Mouse (Mus musculus): ENCODE measurements around the gene Eef2k. TPM values are rescaled to one million over a fixed set of nuclear protein-coding genes. Genes with fewer than 3 reads are reported as not detected.

Gene Eef2k
- polyA plus RNA-seq (2015; fragmentation: Nextera tagmentation; extraction: Ambion mirVana) = 19.2 and 22.0 TPM in 2 replicates

- peak within 1 kb of the TSS; percentile 98 for H3K27ac ChIP-seq
- no peaks in the 10 kb centered on the region for H3K9me3 ChIP-seq (replicated peaks)
- H3K36me3 ChIP-seq (ENCODE audit: poor library complexity, severe bottlenecking) = peaks cover 3% of the 10 kb centered on the region; the same call in 1 of the 2 replicates
- H3K4me3 ChIP-seq = peak within 1 kb of the TSS; percentile 73
- H3K9ac ChIP-seq = peak within 1 kb of the TSS; percentile 86
- 4% methylated on average over 34 of the region's 35 CpGs for WGBS
- peak within 1 kb of the TSS; percentile 76 for H3K4me2 ChIP-seq
- peaks cover 5% of the 10 kb centered on the region; the same call in 1 of the 2 replicates for H3K27me3 ChIP-seq
- peaks cover 20% of the 10 kb centered on the region for H3K4me1 ChIP-seq
- ATAC-seq = peak; percentile 91
Measured at GRCm38 (mm10) chr7:120842345-120843036, at the start of gene Eef2k. TSS of gene Eef2k (plus strand) at chr7:120842831.

- no peaks in the 10 kb centered on the region for H3K36me3 ChIP-seq (ENCODE audit: poor library complexity, severe bottlenecking)
- no peak overlapping the region for H3K4me3 ChIP-seq
- H3K9ac ChIP-seq = no peak overlapping the region
- H3K27ac ChIP-seq = no peak overlapping the region
- H3K9me3 ChIP-seq (replicated peaks) = no peaks in the 10 kb centered on the region
- no peaks in the 10 kb centered on the region for H3K27me3 ChIP-seq
- no peak for ATAC-seq
- no peaks in the 10 kb centered on the region for H3K4me1 ChIP-seq
- 84% methylated on average over 4 of the region's 4 CpGs for WGBS
- H3K4me2 ChIP-seq = no peak overlapping the region
Measured at GRCm38 (mm10) chr7:120795544-120795943, 47.1 kb upstream of the Eef2k start.

- WGBS = 78% methylated on average over 3 of the region's 3 CpGs
- no peak for ATAC-seq
Measured at GRCm38 (mm10) chr7:120796369-120796768, 46.3 kb upstream of the Eef2k start.

GRCm38 (mm10) chr7:120803268-120803667 is 39.4 kb upstream of the Eef2k start:
- Histone ChIP-seq H3K9ac (no peak overlapping the region), H3K9me3 (replicated peaks) (no peaks in the 10 kb centered on the region), H3K4me2 (no peak overlapping the region), H3K36me3 (ENCODE audit: poor library complexity, severe bottlenecking) (no peaks in the 10 kb centered on the region), H3K27ac (no peak overlapping the region), H3K4me3 (no peak overlapping the region), H3K27me3 (no peaks in the 10 kb centered on the region), H3K4me1 (no peaks in the 10 kb centered on the region)
- no peak for ATAC-seq
- 94% methylated on average over 2 of the region's 2 CpGs for WGBS

More at GRCm38 (mm10) chr7:120796369-120796768, 46.3 kb upstream of the Eef2k start:
- H3K4me1 ChIP-seq = no peaks in the 10 kb centered on the region
- no peaks in the 10 kb centered on the region for H3K9me3 ChIP-seq (replicated peaks)
- no peaks in the 10 kb centered on the region for H3K36me3 ChIP-seq (ENCODE audit: poor library complexity, severe bottlenecking)
- H3K4me2 ChIP-seq = no peak overlapping the region
- H3K9ac ChIP-seq = no peak overlapping the region
- no peak overlapping the region for H3K27ac ChIP-seq
- no peaks in the 10 kb centered on the region for H3K27me3 ChIP-seq
- no peak overlapping the region for H3K4me3 ChIP-seq

- Histone ChIP-seq H3K4me1 (peaks cover 4% of the 10 kb centered on the region; the same call in 1 of the 2 replicates), H3K4me3 (peak overlapping the region; percentile 31), H3K27ac (no peak overlapping the region), H3K27me3 (peaks cover 11% of the 10 kb centered on the region; the same call in 1 of the 2 replicates), H3K36me3 (ENCODE audit: poor library complexity, severe bottlenecking) (no peaks in the 10 kb centered on the region), H3K9me3 (replicated peaks) (no peaks in the 10 kb centered on the region), H3K4me2 (peak overlapping the region; percentile 61), H3K9ac (0 out of 2 replicates have a peak overlapping the region, but pooled peaks have one; percentile 27)
- ATAC-seq = no peak
- WGBS = 3% methylated on average over 27 of the region's 27 CpGs
Measured at GRCm38 (mm10) chr7:120809705-120810104, 32.9 kb upstream of the Eef2k start.

GRCm38 (mm10) chr7:120811834-120812415 is 30.7 kb upstream of the Eef2k start, which contains the start of gene Gm5737:
TSS of gene Gm5737 (plus strand) at chr7:120812365.
- H3K4me3 ChIP-seq = no peak within 1 kb of the TSS
- no peak for ATAC-seq
- peaks cover 11% of the 10 kb centered on the region; the same call in 1 of the 2 replicates for H3K27me3 ChIP-seq
- no peak within 1 kb of the TSS for H3K9ac ChIP-seq
- WGBS = 83% methylated on average over 6 of the region's 6 CpGs
- peaks cover 4% of the 10 kb centered on the region; the same call in 1 of the 2 replicates for H3K4me1 ChIP-seq
- H3K36me3 ChIP-seq (ENCODE audit: poor library complexity, severe bottlenecking) = no peaks in the 10 kb centered on the region
- no peak within 1 kb of the TSS for H3K4me2 ChIP-seq
- H3K9me3 ChIP-seq (replicated peaks) = no peaks in the 10 kb centered on the region
- H3K27ac ChIP-seq = no peak within 1 kb of the TSS

GRCm38 (mm10) chr7:120817552-120817951 is 25.1 kb upstream of the Eef2k start:
- Histone ChIP-seq H3K27ac (no peak overlapping the region), H3K4me1 (no peaks in the 10 kb centered on the region), H3K9ac (no peak overlapping the region), H3K27me3 (no peaks in the 10 kb centered on the region), H3K9me3 (replicated peaks) (no peaks in the 10 kb centered on the region), H3K36me3 (ENCODE audit: poor library complexity, severe bottlenecking) (no peaks in the 10 kb centered on the region), H3K4me3 (no peak overlapping the region), H3K4me2 (no peak overlapping the region)
- WGBS = 91% methylated on average over 6 of the region's 6 CpGs
- 0 out of 2 replicates have a peak, but pooled peaks have one; percentile 27 for ATAC-seq

- WGBS = 89% methylated on average over 4 of the region's 4 CpGs
- Histone ChIP-seq H3K4me1 (no peaks in the 10 kb centered on the region), H3K9me3 (replicated peaks) (no peaks in the 10 kb centered on the region), H3K9ac (no peak overlapping the region), H3K27me3 (no peaks in the 10 kb centered on the region), H3K4me2 (no peak overlapping the region), H3K27ac (no peak overlapping the region), H3K36me3 (ENCODE audit: poor library complexity, severe bottlenecking) (no peaks in the 10 kb centered on the region), H3K4me3 (no peak overlapping the region)
- ATAC-seq = no peak
Measured at GRCm38 (mm10) chr7:120819386-120819785, 23.2 kb upstream of the Eef2k start.

GRCm38 (mm10) chr7:120823248-120823647 is 19.4 kb upstream of the Eef2k start:
- 23% methylated on average over 5 of the region's 5 CpGs for WGBS
- no peaks in the 10 kb centered on the region for H3K9me3 ChIP-seq (replicated peaks)

GRCm38 (mm10) chr7:120825097-120825496 is 17.5 kb upstream of the Eef2k start:
- ATAC-seq = no peak
- Histone ChIP-seq H3K4me3 (no peak overlapping the region), H3K4me1 (no peaks in the 10 kb centered on the region), H3K9me3 (replicated peaks) (no peaks in the 10 kb centered on the region), H3K27ac (no peak overlapping the region), H3K27me3 (peaks cover 22% of the 10 kb centered on the region), H3K9ac (no peak overlapping the region), H3K36me3 (ENCODE audit: poor library complexity, severe bottlenecking) (no peaks in the 10 kb centered on the region), H3K4me2 (no peak overlapping the region)
- WGBS = 64% methylated on average over 2 of the region's 2 CpGs

More at GRCm38 (mm10) chr7:120823248-120823647, 19.4 kb upstream of the Eef2k start:
- Histone ChIP-seq H3K27me3 (0 out of 2 replicates have a peak, but pooled peaks cover 5% of the 10 kb centered on the region), H3K9ac (no peak overlapping the region), H3K36me3 (ENCODE audit: poor library complexity, severe bottlenecking) (no peaks in the 10 kb centered on the region), H3K4me2 (no peak overlapping the region), H3K4me3 (no peak overlapping the region), H3K27ac (no peak overlapping the region), H3K4me1 (no peaks in the 10 kb centered on the region)
- ATAC-seq = peak; percentile 70

GRCm38 (mm10) chr7:120826408-120826807 is 16.2 kb upstream of the Eef2k start:
- Histone ChIP-seq H3K27ac (no peak overlapping the region), H3K36me3 (ENCODE audit: poor library complexity, severe bottlenecking) (no peaks in the 10 kb centered on the region), H3K27me3 (peaks cover 35% of the 10 kb centered on the region), H3K9ac (no peak overlapping the region), H3K4me3 (no peak overlapping the region), H3K4me2 (no peak overlapping the region), H3K4me1 (peaks cover 12% of the 10 kb centered on the region), H3K9me3 (replicated peaks) (no peaks in the 10 kb centered on the region)
- ATAC-seq = no peak
- 14% methylated on average over 3 of the region's 3 CpGs for whole genome bisulfite sequencing

All from forebrain, embryonic 13.5 days (tissue).